Mouse (Mus musculus): Measurements from ENCODE around the gene Gm10112. TPM values are rescaled to one million over a fixed set of nuclear protein-coding genes. Genes with fewer than 3 reads are reported as not detected.

Gene Gm10112
- polyA plus RNA-seq (2015; fragmentation: Nextera tagmentation; extraction: Ambion mirVana): not detected in 2 replicates

DNA sequence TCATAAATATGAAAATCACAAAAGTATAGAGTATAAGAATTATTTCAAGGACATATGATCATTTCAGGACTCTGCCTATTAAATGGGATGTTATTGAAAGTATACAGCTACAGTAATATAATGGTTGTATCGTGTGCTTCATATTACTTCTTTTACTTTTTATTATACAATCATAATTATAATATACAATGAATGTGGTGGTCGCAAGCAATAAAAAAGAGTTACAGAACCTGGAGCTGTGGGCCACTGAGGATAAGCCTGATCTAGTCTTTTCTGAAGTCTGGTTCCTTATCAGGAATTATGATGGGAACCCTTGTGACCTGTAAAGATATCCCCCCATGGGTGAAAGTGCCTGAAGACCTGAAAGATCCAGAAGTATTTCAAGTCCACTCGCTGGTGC lies at the start of gene Gm10112:
TSS of gene Gm10112 (plus strand) at position 301 of the 400 bp plus-strand sequence.
- Histone ChIP-seq H3K9ac (ENCODE audit: low read depth, low read length) (no peak within 1 kb of the TSS), H3K27ac (no peak within 1 kb of the TSS), H3K4me2 (ENCODE audit: low read length) (no peak within 1 kb of the TSS), H3K9me3 (replicated peaks; ENCODE audit: low read length) (no peaks in the 10 kb centered on the region), H3K27me3 (ENCODE audit: insufficient read depth, low read length) (no peaks in the 10 kb centered on the region), H3K36me3 (ENCODE audit: insufficient read depth, low read length) (no peaks in the 10 kb centered on the region), H3K4me1 (replicated peaks; ENCODE audit: insufficient read depth, low read length) (no peaks in the 10 kb centered on the region), H3K4me3 (replicated peaks; ENCODE audit: low read depth, low read length) (no peak within 1 kb of the TSS)
- 85% methylated on average over 3 of the region's 3 CpGs for WGBS
- no peak for DNase-seq (ENCODE audit: low spot score)
- no peak for TF ChIP-seq CTCF (IDR thresholded peaks at IDR 0.05; ENCODE audit: low read depth)
- ATAC-seq (replicated peaks; ENCODE audit: low FRiP score, low read depth): no peak

DNA sequence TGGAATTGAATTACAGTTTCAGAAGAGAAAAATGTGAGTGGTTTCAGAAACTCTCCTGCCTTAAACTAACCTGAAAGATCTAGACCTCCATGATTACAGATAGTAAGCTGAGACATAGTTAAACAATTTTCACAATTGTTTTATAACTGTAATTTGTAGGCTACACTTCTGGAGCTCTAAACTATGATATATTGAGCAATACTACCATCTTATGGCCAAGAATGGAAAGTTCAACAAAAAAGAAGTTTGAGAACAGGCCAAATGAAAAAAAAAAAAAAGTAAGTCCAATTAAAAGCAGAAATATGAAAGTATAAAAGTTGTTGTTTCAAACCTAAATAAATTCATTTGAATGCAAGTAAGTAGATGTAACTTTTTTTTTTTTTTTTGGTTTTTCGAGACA lies 21.4 kb downstream of the Gm10112 start:
- H3K36me3 ChIP-seq (ENCODE audit: insufficient read depth, low read length): no peaks in the 10 kb centered on the region
- no peak overlapping the region for H3K4me2 ChIP-seq (ENCODE audit: low read length)
- no peak overlapping the region for H3K9ac ChIP-seq (ENCODE audit: low read depth, low read length)
- no peaks in the 10 kb centered on the region for H3K9me3 ChIP-seq (replicated peaks; ENCODE audit: low read length)
- WGBS: 64% methylated on average over 1 of the region's 1 CpGs
- no peaks in the 10 kb centered on the region for H3K27me3 ChIP-seq (ENCODE audit: insufficient read depth, low read length)
- no peaks in the 10 kb centered on the region for H3K4me1 ChIP-seq (replicated peaks; ENCODE audit: insufficient read depth, low read length)
- H3K4me3 ChIP-seq (replicated peaks; ENCODE audit: low read depth, low read length): no peak overlapping the region
- ATAC-seq (replicated peaks; ENCODE audit: low FRiP score, low read depth) (no peak), DNase-seq (ENCODE audit: low spot score) (no peak)
- no peak overlapping the region for H3K27ac ChIP-seq
- TF ChIP-seq CTCF (IDR thresholded peaks at IDR 0.05; ENCODE audit: low read depth): no peak

DNA sequence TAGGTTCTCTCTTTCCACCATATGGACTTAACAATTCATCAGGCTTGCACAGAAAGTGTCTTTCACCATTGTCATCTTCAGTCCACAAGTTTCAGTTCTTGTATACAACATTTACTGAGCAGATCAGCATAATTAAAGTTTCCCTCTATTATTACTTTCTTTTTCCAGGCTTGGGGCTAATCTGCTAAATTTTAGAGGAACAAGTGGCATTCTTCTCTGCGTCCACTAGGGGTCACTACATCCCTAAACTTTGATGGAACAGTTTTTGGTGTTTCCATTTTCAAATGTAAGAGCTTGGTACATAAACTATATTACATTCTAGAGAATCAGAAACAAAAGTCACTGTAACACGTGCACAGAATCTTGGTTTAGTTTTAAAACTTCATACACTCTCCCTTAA lies 28.2 kb downstream of the Gm10112 start:
- Histone ChIP-seq H3K36me3 (ENCODE audit: insufficient read depth, low read length) (no peaks in the 10 kb centered on the region), H3K4me2 (ENCODE audit: low read length) (no peak overlapping the region), H3K9ac (ENCODE audit: low read depth, low read length) (no peak overlapping the region), H3K27ac (no peak overlapping the region), H3K4me3 (replicated peaks; ENCODE audit: low read depth, low read length) (no peak overlapping the region), H3K9me3 (replicated peaks; ENCODE audit: low read length) (no peaks in the 10 kb centered on the region), H3K27me3 (ENCODE audit: insufficient read depth, low read length) (no peaks in the 10 kb centered on the region), H3K4me1 (replicated peaks; ENCODE audit: insufficient read depth, low read length) (no peaks in the 10 kb centered on the region)
- ATAC-seq (replicated peaks; ENCODE audit: low FRiP score, low read depth): no peak
- DNase-seq (ENCODE audit: low spot score): peak; percentile 31
- peak; percentile 68 for TF ChIP-seq CTCF (IDR thresholded peaks at IDR 0.05; ENCODE audit: low read depth)
- 1% methylated on average over 2 of the region's 2 CpGs for WGBS

DNA sequence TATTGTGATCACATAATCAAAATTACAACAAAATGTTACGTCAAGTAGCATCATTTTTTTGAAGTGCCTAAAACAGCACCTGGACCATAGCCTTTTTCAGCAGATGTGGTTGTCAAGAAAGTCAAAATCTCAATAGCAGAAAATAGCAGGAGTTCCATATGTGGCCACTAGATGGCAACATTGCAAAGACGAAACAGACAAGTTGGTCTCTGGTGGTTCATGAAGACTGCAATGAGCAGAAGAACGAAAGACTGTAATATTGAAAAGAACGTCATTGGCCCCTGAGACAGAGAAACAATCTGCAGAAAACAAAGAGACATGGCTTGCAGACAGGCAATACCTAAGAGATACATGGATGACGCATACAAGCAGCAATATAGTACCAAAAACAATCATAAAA lies 42.1 kb downstream of the Gm10112 start:
- DNase-seq (ENCODE audit: low spot score) (peak; percentile 37), ATAC-seq (replicated peaks; ENCODE audit: low FRiP score, low read depth) (no peak)
- no peaks in the 10 kb centered on the region for H3K36me3 ChIP-seq (ENCODE audit: insufficient read depth, low read length)
- no peak overlapping the region for H3K27ac ChIP-seq
- peak; percentile 79 for TF ChIP-seq CTCF (IDR thresholded peaks at IDR 0.05; ENCODE audit: low read depth)
- no peaks in the 10 kb centered on the region for H3K9me3 ChIP-seq (replicated peaks; ENCODE audit: low read length)
- no peak overlapping the region for H3K4me2 ChIP-seq (ENCODE audit: low read length)
- 22% methylated on average over 5 of the region's 5 CpGs for WGBS
- H3K4me1 ChIP-seq (replicated peaks; ENCODE audit: insufficient read depth, low read length): no peaks in the 10 kb centered on the region
- H3K27me3 ChIP-seq (ENCODE audit: insufficient read depth, low read length): no peaks in the 10 kb centered on the region
- H3K4me3 ChIP-seq (replicated peaks; ENCODE audit: low read depth, low read length): no peak overlapping the region
- H3K9ac ChIP-seq (ENCODE audit: low read depth, low read length): no peak overlapping the region

Other genes starting within 250 kb of the Gm10112 start
- gene Cylc1, start 57.9 kb upstream of the Gm10112 start, polyA plus RNA-seq (2015; fragmentation: Nextera tagmentation; extraction: Ambion mirVana): not detected in 2 replicates